Mouse (Mus musculus) thymus, adult 2 months (tissue): Measurements from ENCODE around the gene Pou4f1.

ENCODE experiments used
- CTCF ChIP-seq: fragments of 200-500 bp; IDR thresholded peaks from 2 replicates; pipeline ENCODE4 v1.5.1; 2012; ENCODE audit warnings: mild to moderate bottlenecking, control low read depth, low read length, moderate library complexity, borderline replicate concordance; ENCODE audit not compliant: control insufficient read depth, poor library complexity, insufficient read depth; ENCODE audit errors: extremely low read depth
- POLR2A ChIP-seq: fragments of 200-500 bp; IDR thresholded peaks from 2 replicates; pipeline ENCODE4 v1.6.1; 2012; ENCODE audit warnings: mild to moderate bottlenecking, low read length, control low read depth, moderate library complexity; ENCODE audit not compliant: control insufficient read depth, poor library complexity, insufficient read depth; ENCODE audit errors: extremely low read depth

DNA sequence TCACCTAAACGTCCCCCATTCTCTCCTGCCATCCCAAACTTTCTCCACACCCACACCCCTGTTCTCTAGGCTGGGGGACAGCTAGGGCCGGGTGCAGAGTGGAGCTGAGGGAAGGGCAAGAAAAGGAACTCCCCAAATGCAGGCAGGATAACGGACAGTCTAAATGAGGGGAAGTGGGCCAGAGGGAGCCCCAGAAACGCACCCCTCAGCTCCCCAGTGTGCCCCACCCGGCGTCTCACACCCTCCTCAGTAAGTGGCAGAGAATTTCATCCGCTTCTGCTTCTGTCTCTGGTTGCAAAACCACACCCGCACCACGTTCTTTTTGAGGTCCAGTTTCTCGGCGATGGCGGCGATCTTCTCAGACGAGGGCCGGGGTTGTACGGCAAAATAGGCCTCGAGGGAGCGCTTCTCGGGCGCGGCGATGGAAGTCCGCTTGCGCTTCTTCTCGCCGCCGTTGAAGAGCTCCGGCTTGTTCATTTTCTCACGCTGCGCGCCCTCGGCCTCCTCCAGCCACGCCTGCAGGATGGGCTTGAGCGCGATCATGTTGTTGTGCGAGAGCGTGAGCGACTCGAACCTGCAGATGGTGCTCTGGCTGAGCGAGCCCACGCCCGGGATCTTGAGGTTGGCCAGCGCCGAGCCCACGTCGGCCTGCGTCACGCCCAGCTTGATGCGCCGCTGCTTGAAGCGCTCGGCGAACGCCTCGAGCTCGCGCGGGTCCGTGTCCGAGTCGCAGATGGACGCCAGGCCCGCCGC is 2.1 kb downstream of the Pou4f1 start:
- TF ChIP-seq POLR2A: no peak
- no peak for TF ChIP-seq CTCF
